Mouse (Mus musculus) small intestine, adult 2 months (tissue): Measurements from ENCODE around the gene Ptprn2. TPM values are rescaled to one million over a fixed set of nuclear protein-coding genes. Genes with fewer than 3 reads are reported as not detected.

ENCODE experiments used
- H3K27ac ChIP-seq: fragments of 200-500 bp; 2 replicates; pipeline ENCODE4 v1.5.1; 2012; ENCODE audit warnings: low read depth, low read length, control low read depth, inconsistent platforms; ENCODE audit not compliant: insufficient read depth
- H3K27me3 ChIP-seq: fragments of 200-500 bp; 2 replicates; pipeline ENCODE4 v1.6.1; 2012; ENCODE audit warnings: mild to moderate bottlenecking, moderate library complexity, low read length, inconsistent platforms; ENCODE audit not compliant: control insufficient read depth, insufficient read depth
- H3K36me3 ChIP-seq: fragments of 200-500 bp; 2 replicates; pipeline ENCODE4 v1.6.1; 2012; ENCODE audit warnings: mild to moderate bottlenecking, low read length, control low read depth, inconsistent platforms; ENCODE audit not compliant: control insufficient read depth, insufficient read depth
- H3K4me1 ChIP-seq: fragments of 200-500 bp; 2 replicates; pipeline ENCODE4 v1.6.1; 2012; ENCODE audit warnings: low read length, inconsistent platforms, mixed read lengths; ENCODE audit not compliant: control insufficient read depth, insufficient read depth, insufficient read length
- H3K4me3 ChIP-seq: fragments of 200-500 bp; 2 replicates; pipeline ENCODE4 v1.5.1; 2012; ENCODE audit warnings: low read depth, mild to moderate bottlenecking, control low read depth, inconsistent platforms, low read length, moderate library complexity
- CTCF ChIP-seq: fragments of 200-500 bp; IDR thresholded peaks from 2 replicates; pipeline ENCODE4 v1.5.1; 2012; ENCODE audit warnings: low read depth, mild to moderate bottlenecking, control low read depth, inconsistent platforms, low read length, moderate library complexity, mixed read lengths; ENCODE audit not compliant: insufficient replicate concordance, insufficient read length; ENCODE audit errors: extremely low read depth
- POLR2A ChIP-seq: fragments of 200-500 bp; IDR thresholded peaks from 2 replicates; pipeline ENCODE4 v1.6.1; 2012; ENCODE audit warnings: low read depth, mild to moderate bottlenecking, control low read depth, inconsistent platforms, low read length, moderate library complexity
- WGBS: fragments of 180-500 bp; shearing (Covaris S2); methylation state at CpG from one replicate; pipeline ENCODE4 v1.1.7; 2018; 5-methylcytosine and 5-hydroxymethylcytosine counted together
- polyA plus RNA-seq: library from polyadenylated mRNA; depleted of rRNA; stranded (reverse); fragments of >200 nt; gene quantifications from 2 replicates; pipeline ENCODE4 v1.2.3, GENCODE M21; 2012

The Ptprn2 gene
- polyA plus RNA-seq, 1 experiment = 11.6 TPM

DNA sequence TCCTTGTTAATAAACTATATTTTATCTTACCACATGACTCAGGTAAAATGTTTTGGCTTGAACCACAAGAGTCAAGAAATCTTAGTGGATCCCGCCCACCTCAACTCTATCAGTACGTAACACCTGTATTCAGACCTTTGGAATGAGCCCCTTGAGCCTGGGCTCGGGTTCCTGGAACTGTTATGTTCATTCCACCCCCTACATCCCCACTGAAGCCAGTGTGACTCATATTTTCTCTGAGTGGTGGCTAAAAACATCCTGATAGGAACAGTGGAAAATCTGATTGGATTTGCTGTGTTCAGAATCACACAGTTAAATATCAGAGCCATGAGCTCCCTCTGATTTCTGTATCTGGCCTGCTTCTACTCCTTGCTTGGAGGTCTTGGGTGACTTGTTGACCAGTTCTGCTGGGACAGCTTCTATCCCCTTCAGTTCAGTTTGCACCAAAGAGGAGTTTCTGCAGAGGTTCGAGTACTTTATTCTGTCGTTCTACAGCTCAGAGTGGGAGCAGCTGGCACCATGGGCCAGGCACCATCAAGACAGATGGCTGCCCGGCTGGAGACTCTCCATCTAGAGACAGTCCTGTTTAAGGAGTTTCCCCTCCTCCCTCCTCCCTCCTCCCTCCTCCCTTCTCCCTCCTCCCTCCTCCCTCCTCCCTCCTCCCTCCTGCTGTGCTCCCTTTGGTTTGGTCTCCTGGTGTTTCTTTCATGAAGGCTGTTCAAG is 137.3 kb downstream of the Ptprn2 start:
- 57% methylated on average over 6 of the region's 6 CpGs for WGBS
- H3K4me3 ChIP-seq = no peak overlapping the region
- H3K27me3 ChIP-seq = no peaks in the 10 kb centered on the region

DNA sequence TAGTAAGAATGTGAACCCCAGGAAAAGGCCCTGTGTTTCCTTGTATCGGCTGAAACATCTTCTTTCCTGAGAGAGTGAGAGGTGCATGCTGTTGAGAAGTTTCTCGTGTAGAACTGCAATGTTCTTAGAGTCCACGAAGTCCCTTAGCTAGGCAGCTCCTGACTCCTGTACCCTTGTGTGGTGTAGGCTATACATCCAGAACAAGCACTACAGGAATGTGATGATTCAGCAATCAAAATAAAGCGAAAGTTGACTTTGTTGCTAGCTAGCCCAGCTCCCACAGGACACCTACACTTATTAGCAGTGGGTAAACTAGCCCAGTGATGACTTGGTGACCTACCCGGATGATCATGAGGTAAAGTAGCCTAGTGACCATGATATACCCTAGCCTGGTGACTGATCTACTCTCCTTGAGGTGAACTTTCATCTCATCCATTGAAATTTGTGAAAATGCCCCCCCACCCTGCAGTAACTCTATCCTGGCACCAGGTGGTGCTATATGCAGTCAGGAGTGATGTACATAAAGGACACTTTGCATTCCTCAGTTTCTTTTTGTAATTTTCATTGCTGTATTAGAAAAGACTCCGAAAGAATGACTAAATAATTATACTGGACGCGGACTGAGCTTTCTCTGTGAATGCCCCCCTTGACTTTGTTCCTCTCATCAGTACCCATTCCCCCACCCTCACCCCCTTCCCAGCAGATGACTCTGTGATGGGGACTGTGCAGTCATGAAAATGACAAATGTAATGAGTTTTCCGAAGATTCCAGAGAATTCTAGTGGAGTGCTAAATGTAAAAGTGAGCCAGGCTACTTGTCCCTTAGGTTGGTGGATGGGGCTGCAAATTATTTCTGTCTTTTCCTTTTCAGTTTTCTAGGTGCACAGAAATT is 140.1 kb downstream of the Ptprn2 start:
- Histone ChIP-seq H3K27me3 (no peaks in the 10 kb centered on the region), H3K4me1 (no peaks in the 10 kb centered on the region), H3K4me3 (no peak overlapping the region), H3K36me3 (no peaks in the 10 kb centered on the region), H3K27ac (no peak overlapping the region)
- TF ChIP-seq CTCF = peak; percentile 29; the same call in 1 of the 2 replicates
- TF ChIP-seq POLR2A = no peak
- WGBS = 50% methylated on average over 9 of the region's 9 CpGs

More for the DNA sequence above, 137.3 kb downstream of the Ptprn2 start:
- TF ChIP-seq POLR2A (no peak), CTCF (no peak)
- H3K36me3 ChIP-seq = no peaks in the 10 kb centered on the region
- H3K27ac ChIP-seq = no peak overlapping the region
- H3K4me1 ChIP-seq = no peaks in the 10 kb centered on the region; the same call in 1 of the 2 replicates

- WGBS = 73% methylated on average over 3 of the region's 3 CpGs
Measured at GRCm38 (mm10) chr12:116628992-116629391, 143.5 kb downstream of the Ptprn2 start.

GRCm38 (mm10) chr12:116637498-116637897 is 152.0 kb downstream of the Ptprn2 start:
- Histone ChIP-seq H3K27me3 (no peaks in the 10 kb centered on the region; the same call in 1 of the 2 replicates), H3K4me3 (no peak overlapping the region), H3K4me1 (no peaks in the 10 kb centered on the region), H3K27ac (no peak overlapping the region), H3K36me3 (no peaks in the 10 kb centered on the region)
- 31% methylated on average over 2 of the region's 2 CpGs for WGBS
- no peak for TF ChIP-seq POLR2A
- no peak for TF ChIP-seq CTCF

More at GRCm38 (mm10) chr12:116628992-116629391, 143.5 kb downstream of the Ptprn2 start:
- Histone ChIP-seq H3K4me3 (no peak overlapping the region), H3K27me3 (no peaks in the 10 kb centered on the region), H3K27ac (no peak overlapping the region), H3K36me3 (no peaks in the 10 kb centered on the region), H3K4me1 (no peaks in the 10 kb centered on the region)
- TF ChIP-seq POLR2A (no peak), CTCF (no peak)

DNA sequence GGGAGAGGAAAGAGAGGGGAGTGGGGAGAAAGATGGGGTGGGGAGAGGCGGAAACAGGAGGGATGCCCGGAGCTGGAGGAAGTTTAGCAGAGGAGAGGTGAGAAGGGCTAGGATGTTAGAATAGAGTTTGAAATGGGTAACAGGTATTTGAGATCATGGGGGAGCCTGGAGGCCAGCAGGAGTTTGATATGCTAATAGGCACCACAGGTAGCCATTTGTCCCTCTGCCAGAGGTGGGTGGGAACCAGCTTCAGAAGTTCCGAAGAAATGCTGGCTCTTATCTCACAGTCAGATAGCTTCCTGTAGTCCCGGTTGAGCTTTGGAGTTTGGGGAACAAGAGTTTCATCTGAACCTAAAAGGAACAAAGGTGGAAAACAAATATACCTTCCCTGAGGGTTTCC is 155.4 kb downstream of the Ptprn2 start:
- TF ChIP-seq CTCF (no peak), POLR2A (no peak)
- Histone ChIP-seq H3K4me1 (no peaks in the 10 kb centered on the region), H3K4me3 (no peak overlapping the region), H3K36me3 (no peaks in the 10 kb centered on the region), H3K27ac (no peak overlapping the region), H3K27me3 (no peaks in the 10 kb centered on the region; the same call in 1 of the 2 replicates)
- WGBS = 17% methylated on average over 4 of the region's 4 CpGs

DNA sequence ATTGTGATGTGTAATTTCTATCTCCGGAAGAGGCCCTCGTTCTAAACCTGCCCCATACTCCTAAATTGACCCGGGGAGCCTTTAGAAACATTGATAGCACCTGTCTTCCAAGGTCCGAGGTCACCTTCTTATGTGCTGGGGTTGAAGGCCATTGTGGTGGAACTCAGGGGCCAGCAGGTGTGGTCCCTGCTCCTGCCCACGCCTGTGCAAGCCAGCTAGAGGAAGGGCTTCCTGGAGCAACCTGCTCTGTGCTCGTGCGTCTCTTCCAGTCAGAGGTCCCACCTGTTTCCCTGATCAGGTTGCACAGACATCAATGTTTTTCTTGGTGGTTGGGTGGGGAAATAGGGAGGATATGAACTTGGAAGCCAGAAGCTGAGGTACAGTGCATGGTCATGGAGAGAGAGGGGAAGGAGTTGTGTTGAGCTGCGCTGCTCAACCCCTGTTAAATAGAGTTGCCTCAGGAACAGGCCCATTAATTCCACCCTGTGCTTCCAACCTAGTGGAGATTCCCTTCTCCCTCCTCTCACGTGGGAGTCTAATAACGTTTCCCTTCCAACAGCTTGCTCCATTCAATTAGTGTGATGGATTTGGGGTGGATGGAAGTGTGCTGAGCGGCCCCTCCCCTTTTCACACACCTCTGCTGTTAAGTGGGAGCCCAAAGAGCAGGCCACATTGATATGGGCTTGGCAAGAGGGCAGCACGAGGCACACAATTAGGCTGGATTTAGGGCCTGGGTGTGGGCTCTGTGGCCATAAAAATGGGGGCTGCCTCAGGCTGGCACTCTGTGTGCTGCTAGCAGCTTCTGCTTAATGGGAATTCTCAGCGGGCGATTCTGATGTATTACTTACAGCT is 156.0 kb downstream of the Ptprn2 start:
- Histone ChIP-seq H3K27ac (no peak overlapping the region), H3K4me3 (no peak overlapping the region), H3K27me3 (no peaks in the 10 kb centered on the region; the same call in 1 of the 2 replicates), H3K4me1 (no peaks in the 10 kb centered on the region), H3K36me3 (no peaks in the 10 kb centered on the region)
- 33% methylated on average over 14 of the region's 14 CpGs for WGBS
- TF ChIP-seq CTCF = no peak
- TF ChIP-seq POLR2A = no peak

DNA sequence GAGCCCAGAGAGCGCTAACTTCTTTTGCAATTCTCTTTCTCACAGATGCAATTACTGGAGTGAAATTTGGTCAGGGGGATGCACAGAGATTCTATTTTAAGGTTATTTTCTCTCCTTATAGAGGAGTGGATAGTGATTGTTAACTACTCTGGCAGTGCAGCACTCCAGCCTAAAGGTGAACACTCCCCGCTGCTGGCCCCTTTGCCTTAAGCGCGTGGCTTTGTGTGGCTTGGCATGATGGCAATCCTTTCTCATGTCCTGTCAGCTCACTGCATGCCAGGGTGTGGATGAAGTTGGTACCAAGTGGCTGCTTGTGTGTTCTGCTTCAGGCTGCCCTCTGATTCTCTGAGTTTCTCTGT is 156.7 kb downstream of the Ptprn2 start:
- H3K27me3 ChIP-seq = no peaks in the 10 kb centered on the region; the same call in 1 of the 2 replicates
- no peaks in the 10 kb centered on the region for H3K36me3 ChIP-seq
- no peaks in the 10 kb centered on the region for H3K4me1 ChIP-seq
- WGBS = 82% methylated on average over 4 of the region's 4 CpGs
- TF ChIP-seq POLR2A = no peak
- TF ChIP-seq CTCF = no peak
- no peak overlapping the region for H3K4me3 ChIP-seq
- no peak overlapping the region for H3K27ac ChIP-seq
